Mouse (Mus musculus) gastrocnemius, adult 18-20 months (tissue): ENCODE measurements at regions not wholly inside any gene's neighbourhood (a gene's known extent, or its start where the extent isn't known, plus 50 kb on each side); places are given as distances from the start of the nearest gene placed in this dataset.
A peak's percentile ranks its signal among the peaks of the same experiment; 100 is the strongest.

Source experiments
- DNase-seq: peaks from one replicate; pipeline ENCODE4 v3.0.0; 2021; ENCODE audit warnings: low spot score

DNA sequence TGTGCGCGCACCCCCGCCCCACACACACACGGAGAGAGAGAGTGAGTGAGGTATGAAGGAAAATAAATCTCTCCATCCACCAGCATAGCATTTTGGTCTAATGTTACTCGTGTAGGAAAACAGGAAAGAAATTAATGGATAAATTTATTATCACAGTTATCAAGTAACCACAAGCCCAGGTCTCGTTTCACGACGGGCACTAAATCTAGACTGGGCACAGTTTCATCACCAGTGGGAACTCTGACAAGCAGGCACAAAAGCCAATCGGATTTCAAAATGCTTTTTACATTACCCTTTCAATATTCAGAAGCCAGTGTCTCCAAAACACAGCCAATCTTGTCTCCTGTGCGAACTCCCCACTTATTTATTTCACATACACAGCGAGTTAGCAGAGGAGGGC lies 244.9 kb upstream of the Lrtm1 start:
- DNase-seq, result no peak

DNA sequence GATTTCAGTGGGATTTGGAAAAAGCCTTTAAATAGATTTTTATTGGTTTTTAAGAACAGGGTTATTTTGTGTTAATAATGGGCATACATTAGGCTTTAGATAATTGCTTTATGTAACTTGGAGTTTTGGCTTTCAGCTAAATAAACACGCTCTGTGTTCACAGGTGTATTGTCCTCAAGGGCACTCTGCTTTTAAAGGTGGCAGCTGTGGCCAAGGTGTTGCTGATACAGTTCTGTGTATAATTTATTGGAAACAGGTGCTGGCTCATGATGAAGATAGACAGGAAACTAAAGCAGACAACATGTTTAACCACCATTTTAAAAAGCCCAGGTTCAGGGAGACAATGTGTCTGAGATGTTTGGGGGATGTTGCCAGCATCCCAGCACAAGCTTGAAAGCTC lies 242.3 kb upstream of the Lrtm1 start:
- no peak for DNase-seq

DNA sequence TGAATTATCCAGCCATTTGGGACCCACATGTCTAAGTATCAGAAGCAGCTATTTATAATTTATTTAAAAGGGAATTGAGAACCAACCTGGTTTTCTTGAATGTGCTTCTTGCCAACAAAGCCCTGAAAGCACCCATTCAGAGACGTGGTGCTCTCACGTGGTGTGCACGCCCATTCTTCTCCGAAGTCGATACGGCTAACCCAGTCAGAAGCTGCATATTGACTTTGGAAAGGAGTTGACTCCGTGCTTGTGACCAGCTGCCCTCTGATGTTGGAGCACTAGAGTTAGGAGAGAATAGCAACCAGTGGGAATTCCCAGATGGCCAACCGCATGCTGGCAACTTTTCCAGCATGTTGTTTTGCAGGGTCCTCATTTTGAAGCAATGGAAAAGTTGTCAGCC lies 240.2 kb upstream of the Lrtm1 start:
- DNase-seq, result no peak

DNA sequence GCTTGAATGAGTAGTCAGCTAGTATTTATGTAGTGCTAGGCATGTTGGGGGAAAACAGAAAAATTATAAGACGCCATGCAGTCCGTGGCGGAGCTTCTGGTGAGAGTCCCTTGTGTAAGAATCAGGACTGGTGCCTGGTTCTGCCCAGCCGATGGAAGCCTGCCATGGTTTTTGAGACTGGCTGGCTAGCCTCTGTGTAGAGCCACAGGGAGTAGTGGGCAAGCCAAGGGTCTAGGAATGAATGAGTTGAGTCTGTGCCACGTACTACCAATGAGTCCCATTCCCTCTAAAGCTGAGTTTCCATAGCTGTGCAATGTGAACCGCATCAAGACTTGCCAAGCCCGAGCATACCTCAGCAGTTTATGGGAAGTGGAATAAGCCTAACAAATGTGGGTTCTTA lies 236.3 kb upstream of the Lrtm1 start:
- no peak for DNase-seq

DNA sequence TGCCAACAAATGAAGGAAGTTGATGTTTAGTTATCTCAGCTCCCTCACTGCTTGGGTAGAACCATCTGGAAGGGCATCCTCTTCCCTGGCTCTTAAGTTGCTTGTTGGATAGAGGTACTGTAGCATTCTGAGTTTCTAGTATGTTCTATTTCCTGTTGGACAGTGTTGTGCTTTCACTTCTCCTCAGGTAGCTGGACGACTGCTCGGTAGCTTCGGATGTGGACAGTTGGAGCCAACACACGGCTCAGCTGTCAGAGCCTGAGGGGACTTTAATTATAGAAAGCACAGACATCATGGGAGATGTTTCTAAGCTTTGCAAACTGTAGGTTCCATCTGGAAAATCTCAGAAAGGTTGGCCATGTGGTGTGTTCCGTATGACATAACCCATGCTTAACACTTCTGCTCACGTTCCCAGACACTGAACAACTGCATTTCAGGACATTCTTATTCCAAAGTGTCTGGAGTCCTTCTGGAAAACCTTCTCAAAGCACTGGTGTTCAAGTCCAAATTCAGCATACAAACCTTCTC lies 233.8 kb upstream of the Lrtm1 start:
- DNase-seq, result no peak

DNA sequence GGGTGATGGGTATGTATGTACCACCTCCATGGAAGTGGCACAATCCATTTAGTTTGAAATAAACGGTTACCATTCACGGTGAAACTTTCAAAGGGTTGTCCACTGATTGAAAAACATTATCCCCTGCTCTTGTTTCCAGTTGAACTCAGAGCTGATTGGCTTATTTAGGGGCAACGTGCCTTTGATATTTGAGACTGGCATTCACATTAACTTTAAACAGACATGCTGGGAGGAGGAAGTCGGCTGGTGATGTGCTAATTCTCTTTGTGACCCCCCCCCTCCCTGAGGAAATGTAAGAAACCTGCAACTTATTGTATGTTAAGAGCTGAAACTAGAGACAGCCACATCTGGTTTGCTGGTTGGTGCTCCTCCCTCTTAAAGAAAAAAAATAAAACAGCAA lies 219.7 kb upstream of the Lrtm1 start:
- no peak for DNase-seq

DNA sequence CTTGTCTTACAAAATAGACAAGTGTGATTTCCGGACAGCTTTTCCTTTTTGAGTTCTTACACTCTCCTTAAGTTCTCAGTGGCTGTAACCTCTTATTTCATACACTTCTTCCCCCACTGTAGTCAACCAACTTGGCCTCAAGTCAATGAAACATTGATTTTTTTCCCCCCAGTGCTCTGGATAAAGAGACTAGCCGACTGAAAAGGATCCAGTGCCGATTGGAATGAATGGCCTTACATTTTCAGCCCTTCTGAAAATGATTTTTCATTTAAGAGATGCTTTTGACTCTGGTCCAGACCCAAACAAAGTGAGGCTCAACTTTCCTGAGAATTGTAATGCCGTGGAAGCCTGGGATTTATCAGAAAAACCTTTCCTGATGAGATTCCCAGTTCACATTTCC lies 216.3 kb upstream of the Lrtm1 start:
- no peak for DNase-seq

DNA sequence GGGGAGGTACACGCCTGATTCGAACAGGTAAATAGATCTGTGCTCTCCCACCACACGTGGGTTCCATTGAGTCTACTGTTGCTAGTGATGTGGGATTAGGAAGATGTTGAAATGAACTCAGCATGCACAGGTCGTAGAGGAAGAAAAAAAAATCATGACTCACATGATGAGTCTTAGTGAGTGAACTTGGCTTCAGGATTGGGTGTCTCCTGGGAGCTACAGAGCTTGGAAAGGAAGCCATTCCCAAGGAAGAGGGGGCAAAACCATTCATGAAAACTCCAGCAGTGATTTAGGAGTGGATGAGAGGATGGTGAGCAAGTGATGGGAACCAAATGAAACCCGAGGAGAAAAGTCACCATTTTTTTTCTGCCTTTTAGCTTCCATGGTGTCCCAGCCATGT lies 215.9 kb upstream of the Lrtm1 start:
- peak; percentile 1 for DNase-seq

DNA sequence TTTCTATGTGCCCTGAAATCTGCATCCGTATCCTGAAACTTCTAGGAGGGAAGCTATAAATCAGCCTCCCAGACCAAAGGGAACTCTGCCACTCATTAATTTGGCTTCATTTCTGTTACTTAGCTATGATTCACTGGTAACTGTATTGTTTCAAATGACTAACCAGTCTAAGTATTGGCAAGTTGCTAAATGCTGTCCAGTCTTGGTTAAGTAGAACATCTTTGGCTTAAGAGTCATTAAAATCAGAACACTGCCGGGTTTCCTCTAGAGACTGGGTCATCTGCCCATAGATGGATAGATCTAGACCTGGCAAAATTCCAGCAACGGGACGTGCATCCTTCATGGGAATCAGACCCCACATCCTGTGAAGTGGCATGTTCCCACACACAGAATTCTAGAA lies 209.9 kb upstream of the Lrtm1 start:
- no peak for DNase-seq

DNA sequence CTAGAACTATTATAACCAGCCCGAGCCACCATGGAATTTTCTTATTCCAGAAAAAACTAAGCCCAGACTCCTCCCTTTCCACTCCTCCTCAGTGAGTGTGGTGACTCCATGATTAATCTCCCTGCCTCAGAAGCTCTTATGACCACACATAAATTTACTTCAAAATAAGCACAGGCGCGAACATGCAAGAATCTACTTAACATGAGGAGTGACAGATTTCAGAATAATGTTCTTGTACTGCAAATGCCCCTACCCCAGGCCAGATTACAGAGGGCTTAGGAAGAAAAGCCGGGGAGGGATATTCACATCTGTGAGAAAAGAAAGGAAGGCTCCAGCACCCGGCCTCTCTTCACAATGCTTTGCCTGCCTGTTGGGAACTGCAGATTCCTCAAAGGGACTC lies 208.7 kb upstream of the Lrtm1 start:
- DNase-seq, result no peak

DNA sequence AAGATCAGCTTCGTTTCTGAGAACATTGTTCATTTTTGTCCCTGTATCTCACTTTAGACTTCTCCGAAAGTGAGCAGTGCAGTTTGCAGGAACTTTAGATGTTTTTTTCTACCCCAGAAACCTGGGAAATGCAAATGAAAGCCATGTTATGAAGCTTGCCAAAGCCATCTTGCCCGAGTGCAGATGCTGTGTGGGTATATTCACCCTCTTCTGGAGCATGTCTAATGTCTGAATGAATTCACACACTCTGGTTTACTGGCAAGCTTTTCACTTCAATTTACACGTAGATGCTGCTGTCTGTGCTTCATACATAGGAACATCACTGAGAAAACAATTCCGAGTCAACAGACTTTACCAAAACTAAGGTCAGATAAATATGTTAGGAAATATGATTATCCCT lies 197.0 kb upstream of the Lrtm1 start:
- no peak for DNase-seq

DNA sequence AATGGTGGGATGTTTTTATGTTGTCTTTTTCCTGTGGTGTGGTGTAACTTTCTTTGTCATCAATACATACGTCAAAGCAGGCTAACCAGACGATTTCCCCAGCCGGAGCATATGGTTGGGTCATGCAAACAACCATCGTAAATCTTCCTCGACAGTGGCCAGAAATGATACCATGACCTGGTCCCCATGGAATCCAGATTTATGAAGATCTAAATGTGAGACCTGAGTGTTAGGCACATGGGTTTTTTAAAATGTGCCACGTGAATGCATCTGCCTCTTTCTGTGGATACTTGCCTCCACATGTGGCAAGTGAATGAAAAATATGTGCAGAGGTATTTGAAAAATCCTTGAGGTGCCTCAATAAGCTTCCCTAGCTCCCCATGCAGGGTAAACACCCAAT lies 190.8 kb upstream of the Lrtm1 start:
- no peak for DNase-seq

DNA sequence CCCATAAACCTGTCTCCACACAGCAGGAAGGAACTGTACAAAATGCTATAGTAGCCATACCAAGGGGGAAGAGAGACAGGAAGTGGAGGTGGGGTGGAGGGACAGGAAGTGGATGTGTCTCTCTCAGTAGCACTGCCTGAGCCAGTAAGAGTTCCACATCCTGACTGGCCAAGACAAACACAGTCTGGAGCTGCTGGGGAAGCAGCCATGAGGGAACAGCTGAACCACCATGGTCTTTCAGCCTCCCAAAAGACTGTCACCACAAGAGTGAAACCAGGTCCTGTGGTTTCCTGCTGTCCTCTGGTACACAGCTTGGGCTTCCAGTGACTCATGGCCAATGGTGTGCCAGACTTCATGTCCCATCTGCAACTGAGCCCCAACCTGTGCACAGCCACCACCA lies 180.9 kb upstream of the Lrtm1 start:
- DNase-seq, result no peak

DNA sequence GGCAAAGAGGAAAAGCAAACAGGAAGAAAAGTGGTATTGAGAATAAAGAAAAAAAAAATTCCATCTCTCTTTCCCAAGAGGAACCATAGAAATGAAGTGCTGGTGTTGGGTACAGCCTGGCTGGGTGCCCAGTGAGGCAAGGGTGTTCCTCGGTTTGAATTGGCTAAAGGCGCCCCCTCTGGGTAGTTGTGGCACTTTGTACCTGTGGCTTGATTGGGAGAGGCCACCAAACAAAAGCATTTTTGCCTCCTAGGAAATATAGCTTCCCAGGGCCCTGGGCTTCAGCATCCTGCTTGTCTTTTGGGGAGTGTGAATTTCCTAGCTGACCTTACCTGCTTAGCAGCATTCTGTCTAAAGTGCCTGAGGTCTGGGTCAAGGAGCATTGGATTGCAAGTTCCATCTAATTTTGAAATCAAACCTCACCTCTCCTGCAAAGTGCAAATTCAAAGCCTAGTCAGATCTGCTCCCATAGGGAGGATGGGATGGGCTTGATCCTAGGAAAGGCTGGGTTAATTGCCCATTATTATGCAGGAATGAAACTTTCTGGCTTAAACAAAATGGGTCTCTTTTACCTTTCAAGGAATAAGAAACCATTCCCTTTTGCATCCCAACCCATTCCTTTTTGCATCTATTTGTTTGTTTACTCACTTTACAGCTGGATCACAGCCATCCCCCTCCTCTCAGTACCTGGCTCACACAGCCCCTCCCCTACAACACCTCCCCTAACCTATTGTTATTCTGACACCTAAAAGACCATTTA lies 169.0 kb upstream of the Lrtm1 start:
- peak; percentile 14 for DNase-seq
